Mouse (Mus musculus) lung, embryonic 15.5 days (tissue): ENCODE data around the gene Poc1b. TPM values are rescaled to one million over a fixed set of nuclear protein-coding genes. Genes with fewer than 3 reads are reported as not detected.

Experiments
- ATAC-seq: fragments of 200-750 bp; cut with Nextera tagmentation; 2 replicates; pipeline ENCODE4 v1.8.0; 2017; ENCODE audit warnings: moderate number of reproducible peaks, borderline replicate concordance; ENCODE audit not compliant: low FRiP score, low TSS enrichment; ENCODE audit errors: extremely low read depth
- H3K27ac ChIP-seq: fragments of 300-500 bp; sonication (generic); 2 replicates; pipeline ENCODE4 v1.5.1; 2015; ENCODE audit warnings: moderate library complexity, mild to moderate bottlenecking, inconsistent platforms
- H3K27me3 ChIP-seq: fragments of 300-500 bp; sonication (generic); 2 replicates; pipeline ENCODE4 v1.6.1; 2015; ENCODE audit warnings: inconsistent platforms
- H3K36me3 ChIP-seq: fragments of 300-500 bp; sonication (generic); 2 replicates; pipeline ENCODE4 v1.6.1; 2015; ENCODE audit warnings: inconsistent platforms
- H3K4me1 ChIP-seq: fragments of 300-500 bp; sonication (generic); 2 replicates; pipeline ENCODE4 v1.6.1; 2015; ENCODE audit warnings: inconsistent platforms
- H3K4me2 ChIP-seq: fragments of 300-500 bp; sonication (generic); 2 replicates; pipeline ENCODE4 v1.6.1; 2015; ENCODE audit warnings: inconsistent platforms, mild to moderate bottlenecking, moderate library complexity
- H3K4me3 ChIP-seq: fragments of 300-500 bp; sonication (generic); 2 replicates; pipeline ENCODE4 v1.5.1; 2015; ENCODE audit warnings: mild to moderate bottlenecking, inconsistent platforms
- H3K9ac ChIP-seq: fragments of 300-500 bp; sonication (generic); 2 replicates; pipeline ENCODE4 v1.6.1; 2015; ENCODE audit warnings: inconsistent platforms
- H3K9me3 ChIP-seq: fragments of 300-500 bp; sonication (generic); 2 replicates; pipeline ENCODE4 v1.6.1; 2016; ENCODE audit warnings: inconsistent platforms
- WGBS: fragments of 180-500 bp; shearing (Covaris S2); methylation state at CpG from one replicate; pipeline ENCODE4 v1.1.7; 2015; 5-methylcytosine and 5-hydroxymethylcytosine counted together
- polyA plus RNA-seq: library from polyadenylated mRNA; unstranded; fragments of >200 nt; fragmentation: Nextera tagmentation; extraction: Ambion mirVana; gene quantifications from 2 replicates; pipeline ENCODE4 v1.2.1, GENCODE M21; 2015

The Poc1b gene
- polyA plus RNA-seq, 1 experiment from 2014 or later = 19.1 TPM

GRCm38 (mm10) chr10:99237205-99237832 lies 130.5 kb downstream of the Poc1b start:
- Histone ChIP-seq H3K9ac (no peak overlapping the region), H3K4me1 (peaks cover 19% of the 10 kb centered on the region), H3K27ac (peak overlapping the region; percentile 18), H3K27me3 (no peaks in the 10 kb centered on the region), H3K36me3 (no peaks in the 10 kb centered on the region), H3K4me2 (0 out of 2 replicates have a peak overlapping the region, but pooled peaks have one; percentile 2), H3K4me3 (no peak overlapping the region), H3K9me3 (no peaks in the 10 kb centered on the region)
- WGBS = 45% methylated on average over 11 of the region's 11 CpGs
- no peak for ATAC-seq

DNA sequence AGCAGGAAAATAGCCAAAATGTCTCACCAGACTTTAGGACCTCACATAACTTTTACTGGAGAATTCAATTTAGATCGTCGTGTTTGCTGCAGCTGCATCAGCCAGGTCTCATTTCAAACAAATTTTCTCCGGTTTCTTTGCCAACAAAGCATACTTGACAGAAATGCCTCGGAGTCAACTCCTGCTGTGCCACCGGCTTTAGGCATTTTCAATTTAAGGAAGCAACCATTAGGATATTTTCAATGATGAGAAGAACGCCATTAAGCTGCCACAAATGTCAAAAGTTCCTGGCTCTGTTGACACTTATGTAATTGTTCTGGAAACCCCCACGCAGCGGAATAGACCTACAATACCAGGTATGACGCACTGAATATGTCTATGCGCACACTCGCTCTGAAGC lies 131.7 kb downstream of the Poc1b start:
- no peak overlapping the region for H3K9ac ChIP-seq
- 80% methylated on average over 11 of the region's 11 CpGs for WGBS

DNA sequence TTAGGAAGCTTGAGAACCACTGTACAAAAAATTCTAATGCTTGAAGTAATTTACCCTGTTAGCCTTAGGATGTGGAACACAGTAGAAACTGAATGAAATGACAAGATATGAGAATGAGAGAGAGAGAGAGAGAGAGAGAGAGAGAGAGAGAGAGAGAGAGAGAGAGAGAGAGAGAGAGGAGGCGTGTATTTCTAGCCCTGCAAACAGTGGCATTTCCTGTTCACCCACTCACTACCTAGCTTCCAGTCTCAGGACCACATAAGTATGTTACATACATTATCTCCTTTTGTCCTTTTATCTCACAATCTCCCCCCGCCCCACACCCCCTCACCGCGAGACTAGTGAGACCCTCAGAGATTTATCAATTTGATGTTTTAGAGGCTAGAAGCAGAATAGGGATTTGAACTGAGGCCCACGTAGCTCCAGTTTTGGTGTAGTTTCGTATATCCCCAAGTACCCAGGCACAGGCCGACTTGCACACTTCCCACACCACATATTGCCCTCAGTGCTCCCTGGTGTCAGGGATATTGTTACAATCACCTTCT lies 134.5 kb downstream of the Poc1b start:
- Histone ChIP-seq H3K4me2 (peak overlapping the region; percentile 42; the same call in 1 of the 2 replicates), H3K27me3 (no peaks in the 10 kb centered on the region), H3K9me3 (no peaks in the 10 kb centered on the region), H3K27ac (peak overlapping the region; percentile 70), H3K4me1 (peaks cover 41% of the 10 kb centered on the region), H3K4me3 (no peak overlapping the region), H3K36me3 (no peaks in the 10 kb centered on the region), H3K9ac (no peak overlapping the region)
- ATAC-seq = no peak
- WGBS = 51% methylated on average over 7 of the region's 7 CpGs

More for the DNA sequence above, 131.7 kb downstream of the Poc1b start:
- Histone ChIP-seq H3K4me3 (no peak overlapping the region), H3K27me3 (no peaks in the 10 kb centered on the region), H3K27ac (no peak overlapping the region), H3K9me3 (no peaks in the 10 kb centered on the region), H3K4me1 (peaks cover 27% of the 10 kb centered on the region), H3K36me3 (no peaks in the 10 kb centered on the region), H3K4me2 (no peak overlapping the region)
- ATAC-seq = no peak

- 15% methylated on average over 16 of the region's 16 CpGs for WGBS
- H3K9ac ChIP-seq = no peak overlapping the region
- ATAC-seq = peak; percentile 55
- H3K27ac ChIP-seq = peak overlapping the region; percentile 70
- H3K4me1 ChIP-seq = peaks cover 41% of the 10 kb centered on the region
- peak overlapping the region; percentile 42 for H3K4me2 ChIP-seq
- no peak overlapping the region for H3K4me3 ChIP-seq
- no peaks in the 10 kb centered on the region for H3K36me3 ChIP-seq
- no peaks in the 10 kb centered on the region for H3K27me3 ChIP-seq
- no peaks in the 10 kb centered on the region for H3K9me3 ChIP-seq
These were observed 135.2 kb downstream of the Poc1b start for GRCm38 (mm10) chr10:99241829-99242711.

DNA sequence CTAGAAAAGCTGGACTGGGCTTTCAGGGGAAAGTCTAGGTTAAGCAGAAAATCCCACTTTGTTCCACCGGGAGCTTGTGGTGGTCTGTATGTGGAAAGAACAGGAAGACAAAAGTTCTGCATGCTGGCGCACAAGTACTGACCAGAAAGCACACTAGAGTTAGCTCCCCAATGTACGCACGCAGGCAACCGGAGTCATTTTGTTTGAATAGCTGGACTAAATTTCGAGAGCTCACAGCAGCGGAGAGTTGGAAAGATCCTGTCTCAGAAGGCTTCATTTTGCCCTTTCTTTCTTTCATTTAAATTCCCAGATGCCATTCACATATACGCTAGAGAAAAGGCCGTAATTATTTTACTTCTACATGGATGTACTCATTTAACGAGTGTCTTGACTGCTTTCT lies 135.9 kb downstream of the Poc1b start:
- Histone ChIP-seq H3K9me3 (no peaks in the 10 kb centered on the region), H3K4me2 (no peak overlapping the region), H3K9ac (no peak overlapping the region), H3K36me3 (no peaks in the 10 kb centered on the region), H3K27me3 (no peaks in the 10 kb centered on the region), H3K27ac (0 out of 2 replicates have a peak overlapping the region, but pooled peaks have one; percentile 70), H3K4me1 (peaks cover 41% of the 10 kb centered on the region), H3K4me3 (no peak overlapping the region)
- no peak for ATAC-seq
- WGBS = 59% methylated on average over 10 of the region's 10 CpGs

DNA sequence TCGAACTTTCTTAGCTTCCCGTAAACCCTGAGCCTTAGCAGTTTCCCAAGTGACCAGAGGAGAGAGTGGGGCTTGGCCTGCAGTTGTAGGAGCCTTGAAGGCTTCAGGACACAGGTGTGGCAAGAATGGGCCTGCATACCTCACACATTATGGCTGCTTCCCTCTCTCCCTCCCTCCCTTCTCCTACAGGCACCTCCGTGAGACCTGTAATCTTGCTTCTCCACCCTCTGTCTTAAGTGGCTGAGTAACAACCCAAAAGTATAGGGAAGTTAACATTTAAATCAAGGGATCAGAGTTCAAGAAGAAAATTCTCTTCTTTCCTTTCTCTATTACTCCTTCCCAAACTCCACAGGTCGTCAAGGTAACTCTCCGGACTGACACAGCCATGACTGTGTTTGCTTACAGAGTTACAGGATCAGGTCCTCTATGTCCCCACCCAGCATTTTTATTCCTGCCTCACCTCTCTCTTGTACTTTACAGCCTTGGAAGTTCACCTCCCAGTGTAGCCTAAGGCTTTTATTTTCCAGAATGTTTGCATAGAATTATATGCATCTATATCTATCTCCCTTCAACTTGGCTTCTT lies 137.2 kb downstream of the Poc1b start:
- ATAC-seq = no peak
- peaks cover 41% of the 10 kb centered on the region for H3K4me1 ChIP-seq
- H3K4me3 ChIP-seq = no peak overlapping the region
- no peaks in the 10 kb centered on the region for H3K27me3 ChIP-seq
- H3K4me2 ChIP-seq = no peak overlapping the region
- no peaks in the 10 kb centered on the region for H3K9me3 ChIP-seq
- WGBS = 40% methylated on average over 5 of the region's 5 CpGs
- no peak overlapping the region for H3K9ac ChIP-seq
- no peaks in the 10 kb centered on the region for H3K36me3 ChIP-seq
- peak overlapping the region; percentile 53 for H3K27ac ChIP-seq

DNA sequence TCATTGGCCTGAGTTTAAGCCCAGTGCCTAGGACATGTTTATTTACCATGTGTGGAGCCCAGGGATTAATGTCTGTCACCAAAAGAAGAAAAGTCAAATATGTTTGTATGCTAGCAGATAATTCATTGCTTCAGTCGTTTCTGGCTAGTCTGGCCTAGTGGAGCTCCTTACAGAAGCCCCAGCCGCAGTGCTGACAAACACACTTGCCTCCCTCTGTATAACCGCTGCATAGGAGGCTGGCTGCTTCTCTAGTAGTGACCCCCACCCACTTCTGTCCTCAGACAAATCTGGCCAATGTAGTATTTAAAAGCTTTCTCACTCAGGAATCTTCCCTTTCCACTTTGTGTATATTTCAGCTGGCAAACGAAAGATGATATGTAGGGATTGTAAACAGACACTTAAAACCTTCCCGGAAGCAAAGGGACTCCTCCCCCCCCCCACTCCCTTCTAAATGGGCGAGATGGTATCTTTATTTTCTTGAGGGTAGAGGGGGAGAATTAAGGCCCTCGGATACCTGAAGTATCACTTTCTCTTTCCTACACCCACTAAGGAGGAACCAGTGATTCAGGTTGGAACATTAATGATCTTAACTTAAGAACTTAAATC lies 137.9 kb downstream of the Poc1b start:
- Histone ChIP-seq H3K4me1 (peaks cover 41% of the 10 kb centered on the region), H3K36me3 (no peaks in the 10 kb centered on the region), H3K27me3 (no peaks in the 10 kb centered on the region), H3K27ac (peak overlapping the region; percentile 53), H3K4me2 (no peak overlapping the region), H3K9me3 (no peaks in the 10 kb centered on the region), H3K9ac (no peak overlapping the region), H3K4me3 (no peak overlapping the region)
- ATAC-seq = peak; percentile 55; the same call in 1 of the 2 replicates
- whole genome bisulfite sequencing = 11% methylated on average over 7 of the region's 7 CpGs

DNA sequence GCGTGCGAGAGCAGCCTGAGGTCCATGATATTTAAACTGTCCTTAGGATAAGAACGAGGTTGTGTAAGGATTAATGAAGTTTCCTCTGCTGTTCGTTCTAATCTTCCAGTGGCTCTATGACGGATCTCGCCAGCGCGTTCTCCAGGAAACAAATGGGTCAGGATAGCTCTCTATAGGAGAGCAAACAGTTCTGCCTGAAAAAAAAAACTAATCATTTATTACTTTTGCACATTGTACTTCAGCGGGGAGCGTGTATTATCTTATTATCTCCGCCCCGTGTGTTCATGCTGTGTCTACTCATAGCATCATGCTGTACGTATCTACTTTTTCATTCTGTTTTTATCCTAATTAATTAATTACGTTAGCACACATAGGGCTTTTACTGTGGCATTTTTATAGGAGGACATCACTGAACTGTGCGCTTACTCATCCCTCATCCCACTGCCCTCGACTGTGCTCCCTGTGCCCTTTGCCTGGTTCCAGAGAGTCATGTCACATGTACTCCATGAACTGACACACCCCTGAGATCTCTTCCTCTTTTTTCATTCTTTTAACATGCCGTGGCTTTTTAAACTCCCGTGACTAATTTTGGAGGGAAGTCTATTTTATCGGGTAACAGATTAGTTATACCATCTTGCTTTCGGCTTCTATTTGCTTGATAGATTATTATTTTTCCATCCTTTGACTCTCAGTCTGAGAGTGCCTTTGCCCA lies 140.1 kb downstream of the Poc1b start:
- H3K9ac ChIP-seq = no peak overlapping the region
- H3K27ac ChIP-seq = no peak overlapping the region
- no peaks in the 10 kb centered on the region for H3K9me3 ChIP-seq
- no peak overlapping the region for H3K4me3 ChIP-seq
- no peak for ATAC-seq
- H3K4me1 ChIP-seq = peaks cover 28% of the 10 kb centered on the region
- H3K4me2 ChIP-seq = no peak overlapping the region
- no peaks in the 10 kb centered on the region for H3K36me3 ChIP-seq
- 73% methylated on average over 20 of the region's 20 CpGs for WGBS
- H3K27me3 ChIP-seq = no peaks in the 10 kb centered on the region

Other genes with a start within 250 kb of the Poc1b start
- gene Atp2b1, start 192.6 kb upstream of the Poc1b start, polyA plus RNA-seq = 181 and 199 TPM in 2 replicates
- 13.7 and 14.9 TPM in 2 replicates for gene Galnt4, start 1.1 kb downstream of the Poc1b start, polyA plus RNA-seq
- gene Phxr2, start 19.3 kb downstream of the Poc1b start, polyA plus RNA-seq = not detected in 2 replicates
- 72.1 and 73.6 TPM in 2 replicates for gene Dusp6, start 156.2 kb downstream of the Poc1b start, polyA plus RNA-seq